Mouse (Mus musculus): ENCODE data around the gene Lrrc4. TPM values are rescaled to one million over a fixed set of nuclear protein-coding genes. Genes with fewer than 3 reads are reported as not detected.

The Lrrc4 gene
- polyA plus RNA-seq, 1 experiment from 2014 or later: 1.1 TPM

- H3K9me3 ChIP-seq (replicated peaks; ENCODE audit: control insufficient read depth, low read length): no peaks in the 10 kb centered on the region
- no peak overlapping the region for H3K9ac ChIP-seq (replicated peaks; ENCODE audit: low read length)
- H3K27ac ChIP-seq (replicated peaks; ENCODE audit: low read depth, low read length): no peak overlapping the region
- no peak overlapping the region for H3K4me2 ChIP-seq (ENCODE audit: low read depth, low read length)
- H3K27me3 ChIP-seq (ENCODE audit: control insufficient read depth, insufficient read depth, low read length): no peaks in the 10 kb centered on the region
- ATAC-seq (replicated peaks; ENCODE audit: insufficient number of reproducible peaks, low FRiP score, low TSS enrichment, low read depth) (no peak), DNase-seq (ENCODE audit: low spot score) (no peak)
- WGBS: 52% methylated on average over 2 of the region's 2 CpGs
- peaks cover 1% of the 10 kb centered on the region; the same call in 1 of the 2 replicates for H3K4me1 ChIP-seq (ENCODE audit: control insufficient read depth, insufficient read depth, low read length)
- no peaks in the 10 kb centered on the region for H3K36me3 ChIP-seq (replicated peaks; ENCODE audit: control insufficient read depth, insufficient read depth, low read depth, low read length)
- H3K4me3 ChIP-seq (ENCODE audit: low read depth, low read length): no peak overlapping the region
These were observed 28.9 kb upstream of the Lrrc4 start for GRCm38 (mm10) chr6:28860450-28860849.

GRCm38 (mm10) chr6:28859094-28859493 lies 27.5 kb upstream of the Lrrc4 start:
- Histone ChIP-seq H3K4me1 (ENCODE audit: control insufficient read depth, insufficient read depth, low read length) (peaks cover 4% of the 10 kb centered on the region; the same call in 1 of the 2 replicates), H3K9ac (replicated peaks; ENCODE audit: low read length) (no peak overlapping the region), H3K4me2 (ENCODE audit: low read depth, low read length) (no peak overlapping the region), H3K4me3 (ENCODE audit: low read depth, low read length) (no peak overlapping the region), H3K36me3 (replicated peaks; ENCODE audit: control insufficient read depth, insufficient read depth, low read depth, low read length) (no peaks in the 10 kb centered on the region), H3K9me3 (replicated peaks; ENCODE audit: control insufficient read depth, low read length) (no peaks in the 10 kb centered on the region), H3K27me3 (ENCODE audit: control insufficient read depth, insufficient read depth, low read length) (no peaks in the 10 kb centered on the region), H3K27ac (replicated peaks; ENCODE audit: low read depth, low read length) (no peak overlapping the region)
- ATAC-seq (replicated peaks; ENCODE audit: insufficient number of reproducible peaks, low FRiP score, low TSS enrichment, low read depth) (no peak), DNase-seq (ENCODE audit: low spot score) (no peak)
- 87% methylated on average over 2 of the region's 2 CpGs for WGBS

- H3K36me3 ChIP-seq (replicated peaks; ENCODE audit: control insufficient read depth, insufficient read depth, low read depth, low read length): no peaks in the 10 kb centered on the region
- no peak overlapping the region for H3K9ac ChIP-seq (replicated peaks; ENCODE audit: low read length)
- no peaks in the 10 kb centered on the region for H3K27me3 ChIP-seq (ENCODE audit: control insufficient read depth, insufficient read depth, low read length)
- no peak overlapping the region for H3K4me3 ChIP-seq (ENCODE audit: low read depth, low read length)
- peaks cover 7% of the 10 kb centered on the region; the same call in 1 of the 2 replicates for H3K4me1 ChIP-seq (ENCODE audit: control insufficient read depth, insufficient read depth, low read length)
- H3K4me2 ChIP-seq (ENCODE audit: low read depth, low read length): no peak overlapping the region
- WGBS: 73% methylated on average over 2 of the region's 2 CpGs
- no peak overlapping the region for H3K27ac ChIP-seq (replicated peaks; ENCODE audit: low read depth, low read length)
- H3K9me3 ChIP-seq (replicated peaks; ENCODE audit: control insufficient read depth, low read length): no peaks in the 10 kb centered on the region
- no peak for ATAC-seq (replicated peaks; ENCODE audit: insufficient number of reproducible peaks, low FRiP score, low TSS enrichment, low read depth)
- DNase-seq (ENCODE audit: low spot score): no peak
These were observed 25.9 kb upstream of the Lrrc4 start for GRCm38 (mm10) chr6:28857198-28858180.

GRCm38 (mm10) chr6:28856789-28857188 lies 25.2 kb upstream of the Lrrc4 start:
- WGBS: 75% methylated on average over 4 of the region's 4 CpGs
- peaks cover 7% of the 10 kb centered on the region; the same call in 1 of the 2 replicates for H3K4me1 ChIP-seq (ENCODE audit: control insufficient read depth, insufficient read depth, low read length)
- no peak for ATAC-seq (replicated peaks; ENCODE audit: insufficient number of reproducible peaks, low FRiP score, low TSS enrichment, low read depth)
- H3K36me3 ChIP-seq (replicated peaks; ENCODE audit: control insufficient read depth, insufficient read depth, low read depth, low read length): no peaks in the 10 kb centered on the region
- no peak overlapping the region for H3K9ac ChIP-seq (replicated peaks; ENCODE audit: low read length)
- DNase-seq (ENCODE audit: low spot score): no peak
- H3K9me3 ChIP-seq (replicated peaks; ENCODE audit: control insufficient read depth, low read length): no peaks in the 10 kb centered on the region
- H3K27ac ChIP-seq (replicated peaks; ENCODE audit: low read depth, low read length): no peak overlapping the region
- H3K27me3 ChIP-seq (ENCODE audit: control insufficient read depth, insufficient read depth, low read length): no peaks in the 10 kb centered on the region
- H3K4me3 ChIP-seq (ENCODE audit: low read depth, low read length): no peak overlapping the region
- no peak overlapping the region for H3K4me2 ChIP-seq (ENCODE audit: low read depth, low read length)

GRCm38 (mm10) chr6:28855442-28855841 lies 23.9 kb upstream of the Lrrc4 start:
- H3K4me2 ChIP-seq (ENCODE audit: low read depth, low read length): no peak overlapping the region
- no peaks in the 10 kb centered on the region for H3K9me3 ChIP-seq (replicated peaks; ENCODE audit: control insufficient read depth, low read length)
- ATAC-seq (replicated peaks; ENCODE audit: insufficient number of reproducible peaks, low FRiP score, low TSS enrichment, low read depth): no peak
- H3K4me1 ChIP-seq (ENCODE audit: control insufficient read depth, insufficient read depth, low read length): peaks cover 7% of the 10 kb centered on the region; the same call in 1 of the 2 replicates
- no peaks in the 10 kb centered on the region for H3K27me3 ChIP-seq (ENCODE audit: control insufficient read depth, insufficient read depth, low read length)
- no peak overlapping the region for H3K27ac ChIP-seq (replicated peaks; ENCODE audit: low read depth, low read length)
- H3K36me3 ChIP-seq (replicated peaks; ENCODE audit: control insufficient read depth, insufficient read depth, low read depth, low read length): no peaks in the 10 kb centered on the region
- H3K9ac ChIP-seq (replicated peaks; ENCODE audit: low read length): no peak overlapping the region
- DNase-seq (ENCODE audit: low spot score): no peak
- WGBS: 22% methylated on average over 3 of the region's 3 CpGs
- H3K4me3 ChIP-seq (ENCODE audit: low read depth, low read length): no peak overlapping the region

- no peak overlapping the region for H3K9ac ChIP-seq (replicated peaks; ENCODE audit: low read length)
- no peaks in the 10 kb centered on the region for H3K36me3 ChIP-seq (replicated peaks; ENCODE audit: control insufficient read depth, insufficient read depth, low read depth, low read length)
- no peaks in the 10 kb centered on the region for H3K27me3 ChIP-seq (ENCODE audit: control insufficient read depth, insufficient read depth, low read length)
- H3K9me3 ChIP-seq (replicated peaks; ENCODE audit: control insufficient read depth, low read length): no peaks in the 10 kb centered on the region
- DNase-seq (ENCODE audit: low spot score) (no peak), ATAC-seq (replicated peaks; ENCODE audit: insufficient number of reproducible peaks, low FRiP score, low TSS enrichment, low read depth) (no peak)
- H3K4me1 ChIP-seq (ENCODE audit: control insufficient read depth, insufficient read depth, low read length): peaks cover 7% of the 10 kb centered on the region; the same call in 1 of the 2 replicates
- no peak overlapping the region for H3K27ac ChIP-seq (replicated peaks; ENCODE audit: low read depth, low read length)
- WGBS: 43% methylated on average over 8 of the region's 8 CpGs
- no peak overlapping the region for H3K4me3 ChIP-seq (ENCODE audit: low read depth, low read length)
- no peak overlapping the region for H3K4me2 ChIP-seq (ENCODE audit: low read depth, low read length)
These were observed 23.1 kb upstream of the Lrrc4 start for GRCm38 (mm10) chr6:28854598-28854997.

GRCm38 (mm10) chr6:28853654-28854053 lies 22.1 kb upstream of the Lrrc4 start:
- Histone ChIP-seq H3K9ac (replicated peaks; ENCODE audit: low read length) (no peak overlapping the region), H3K4me1 (ENCODE audit: control insufficient read depth, insufficient read depth, low read length) (peaks cover 7% of the 10 kb centered on the region; the same call in 1 of the 2 replicates), H3K27me3 (ENCODE audit: control insufficient read depth, insufficient read depth, low read length) (no peaks in the 10 kb centered on the region), H3K9me3 (replicated peaks; ENCODE audit: control insufficient read depth, low read length) (no peaks in the 10 kb centered on the region), H3K4me2 (ENCODE audit: low read depth, low read length) (no peak overlapping the region), H3K4me3 (ENCODE audit: low read depth, low read length) (no peak overlapping the region), H3K36me3 (replicated peaks; ENCODE audit: control insufficient read depth, insufficient read depth, low read depth, low read length) (no peaks in the 10 kb centered on the region), H3K27ac (replicated peaks; ENCODE audit: low read depth, low read length) (no peak overlapping the region)
- 6% methylated on average over 2 of the region's 2 CpGs for WGBS
- no peak for DNase-seq (ENCODE audit: low spot score)
- ATAC-seq (replicated peaks; ENCODE audit: insufficient number of reproducible peaks, low FRiP score, low TSS enrichment, low read depth): no peak

GRCm38 (mm10) chr6:28853164-28853563 lies 21.6 kb upstream of the Lrrc4 start:
- no peak overlapping the region for H3K27ac ChIP-seq (replicated peaks; ENCODE audit: low read depth, low read length)
- no peak for ATAC-seq (replicated peaks; ENCODE audit: insufficient number of reproducible peaks, low FRiP score, low TSS enrichment, low read depth)

More at GRCm38 (mm10) chr6:28853164-28853563, 21.6 kb upstream of the Lrrc4 start:
- DNase-seq (ENCODE audit: low spot score): no peak
- H3K4me1 ChIP-seq (ENCODE audit: control insufficient read depth, insufficient read depth, low read length): peaks cover 7% of the 10 kb centered on the region; the same call in 1 of the 2 replicates
- no peak overlapping the region for H3K9ac ChIP-seq (replicated peaks; ENCODE audit: low read length)
- H3K9me3 ChIP-seq (replicated peaks; ENCODE audit: control insufficient read depth, low read length): no peaks in the 10 kb centered on the region
- H3K36me3 ChIP-seq (replicated peaks; ENCODE audit: control insufficient read depth, insufficient read depth, low read depth, low read length): no peaks in the 10 kb centered on the region
- no peaks in the 10 kb centered on the region for H3K27me3 ChIP-seq (ENCODE audit: control insufficient read depth, insufficient read depth, low read length)
- no peak overlapping the region for H3K4me3 ChIP-seq (ENCODE audit: low read depth, low read length)
- 42% methylated on average over 3 of the region's 3 CpGs for WGBS
- H3K4me2 ChIP-seq (ENCODE audit: low read depth, low read length): no peak overlapping the region

Data from embryonic facial prominence, embryonic 11.5 days (tissue).